Mouse (Mus musculus): Measurements from ENCODE around the gene Tatdn2. TPM values are rescaled to one million over a fixed set of nuclear protein-coding genes. Genes with fewer than 3 reads are reported as not detected.
"Not testable (repeated sequence)": the region's sequence is repeated elsewhere in the genome, so short reads cannot be mapped to it uniquely, and the experiment has no call there.

Gene Tatdn2
- total RNA-seq, 1 experiment from 2014 or later = 102 TPM

- ATAC-seq (replicated peaks; ENCODE audit: low read depth, poor library complexity, severe bottlenecking) = peak; percentile 87
Measured at GRCm38 (mm10) chr6:113668287-113669154, 28.3 kb upstream of the Tatdn2 start.

DNA sequence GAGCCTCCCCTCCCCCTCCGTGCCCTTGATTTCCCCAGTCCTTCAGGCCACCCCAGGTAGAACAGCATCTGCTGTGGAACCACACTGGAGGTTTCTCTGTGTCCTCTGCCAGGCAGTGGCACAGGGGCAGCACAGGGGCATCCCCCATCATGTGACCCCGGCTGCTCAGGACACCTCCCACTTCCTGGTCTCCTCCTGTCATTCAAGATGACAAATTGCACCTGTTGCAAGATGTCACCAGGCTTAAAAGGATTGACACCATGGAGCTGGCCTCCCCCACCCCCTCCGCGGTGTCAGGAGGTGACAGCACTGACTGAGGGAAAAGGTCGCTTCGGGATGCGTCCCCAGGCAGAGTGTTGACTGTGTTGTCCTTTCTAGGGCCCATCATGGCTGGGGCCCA, 27.0 kb upstream of the Tatdn2 start:
- ATAC-seq (replicated peaks; ENCODE audit: low read depth, poor library complexity, severe bottlenecking) = no peak

DNA sequence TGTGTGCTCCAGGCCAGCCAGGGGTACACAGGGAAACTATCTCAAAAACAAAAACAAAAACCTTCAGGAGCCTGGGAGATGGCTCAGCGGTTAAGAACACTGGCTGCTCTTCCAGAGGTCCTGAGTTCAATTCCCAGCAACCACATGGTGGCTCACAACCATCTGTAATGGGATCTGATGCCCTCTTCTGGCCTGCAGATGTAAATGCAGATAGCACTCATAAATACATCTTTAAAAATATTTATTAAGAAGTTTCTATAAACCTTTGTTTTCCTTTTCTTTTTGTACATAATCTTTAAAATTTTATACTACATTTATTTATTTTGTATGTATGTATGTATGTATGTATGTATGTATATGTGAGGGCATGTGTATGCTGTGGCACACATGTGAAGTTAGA, 24.8 kb upstream of the Tatdn2 start:
- not testable (repeated sequence) for ATAC-seq (replicated peaks; ENCODE audit: low read depth, poor library complexity, severe bottlenecking)

DNA sequence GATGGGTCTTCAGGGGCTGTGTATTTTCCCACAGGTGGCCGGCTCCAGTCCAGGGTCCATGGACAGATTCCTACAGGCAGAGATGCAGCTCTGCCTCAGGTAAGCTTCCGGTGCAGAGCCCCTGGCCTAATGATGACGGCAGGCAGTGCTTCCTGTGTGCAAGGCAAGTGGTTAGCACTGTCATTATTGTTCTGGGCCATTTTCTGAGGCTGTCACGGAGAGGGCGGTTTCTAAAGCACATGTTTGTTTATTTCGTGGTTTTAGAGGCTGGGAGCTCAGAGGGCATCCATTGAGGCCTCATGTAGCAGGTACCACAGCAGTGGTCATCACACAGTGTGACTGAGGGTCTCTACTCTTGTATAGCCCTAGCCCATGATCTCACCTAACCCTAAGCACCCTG, 23.9 kb upstream of the Tatdn2 start:
- ATAC-seq (replicated peaks; ENCODE audit: low read depth, poor library complexity, severe bottlenecking) = no peak

DNA sequence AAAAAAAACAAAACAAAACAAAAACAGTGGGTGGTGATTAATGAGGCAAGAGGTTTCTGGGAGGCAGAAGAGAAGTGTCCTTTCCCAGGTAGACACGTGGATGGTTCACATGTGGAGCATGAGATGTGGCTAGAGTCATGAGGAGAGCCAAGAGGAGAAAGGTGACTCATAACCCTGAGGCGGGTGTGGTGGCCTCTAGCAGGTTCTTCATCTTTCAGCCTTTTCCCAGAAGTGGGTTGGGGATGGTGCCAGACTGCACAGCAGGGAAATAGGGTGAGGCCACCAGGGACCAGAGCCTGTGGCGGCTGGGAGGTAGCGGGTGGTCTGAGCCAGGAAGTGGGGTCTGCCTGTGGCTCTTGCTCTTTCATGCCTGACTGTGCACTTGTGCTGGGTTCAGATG, 21.6 kb upstream of the Tatdn2 start:
- no peak for ATAC-seq (replicated peaks; ENCODE audit: low read depth, poor library complexity, severe bottlenecking)

DNA sequence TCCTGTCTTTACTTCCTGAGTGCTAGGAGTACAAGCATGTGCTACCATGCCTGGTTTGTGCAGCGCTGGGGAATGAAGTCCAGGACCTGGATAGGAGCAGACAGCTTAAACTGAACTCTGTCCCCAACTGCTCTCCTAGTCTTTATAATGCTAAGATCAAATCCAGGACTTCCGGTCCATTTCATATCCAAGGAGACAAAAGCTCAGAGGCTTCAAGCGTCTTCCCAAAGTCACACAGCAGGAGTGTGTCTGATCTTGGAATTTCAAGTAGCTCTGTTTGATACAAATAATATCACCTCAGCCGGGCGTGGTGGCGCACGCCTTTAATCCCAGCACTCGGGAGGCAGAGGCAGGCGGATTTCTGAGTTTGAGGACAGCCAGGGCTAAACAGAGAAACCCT, 20.9 kb upstream of the Tatdn2 start:
- ATAC-seq (replicated peaks; ENCODE audit: low read depth, poor library complexity, severe bottlenecking) = no peak

- peak; percentile 60 for ATAC-seq (replicated peaks; ENCODE audit: low read depth, poor library complexity, severe bottlenecking)
Measured at GRCm38 (mm10) chr6:113677070-113677734, 19.6 kb upstream of the Tatdn2 start.

DNA sequence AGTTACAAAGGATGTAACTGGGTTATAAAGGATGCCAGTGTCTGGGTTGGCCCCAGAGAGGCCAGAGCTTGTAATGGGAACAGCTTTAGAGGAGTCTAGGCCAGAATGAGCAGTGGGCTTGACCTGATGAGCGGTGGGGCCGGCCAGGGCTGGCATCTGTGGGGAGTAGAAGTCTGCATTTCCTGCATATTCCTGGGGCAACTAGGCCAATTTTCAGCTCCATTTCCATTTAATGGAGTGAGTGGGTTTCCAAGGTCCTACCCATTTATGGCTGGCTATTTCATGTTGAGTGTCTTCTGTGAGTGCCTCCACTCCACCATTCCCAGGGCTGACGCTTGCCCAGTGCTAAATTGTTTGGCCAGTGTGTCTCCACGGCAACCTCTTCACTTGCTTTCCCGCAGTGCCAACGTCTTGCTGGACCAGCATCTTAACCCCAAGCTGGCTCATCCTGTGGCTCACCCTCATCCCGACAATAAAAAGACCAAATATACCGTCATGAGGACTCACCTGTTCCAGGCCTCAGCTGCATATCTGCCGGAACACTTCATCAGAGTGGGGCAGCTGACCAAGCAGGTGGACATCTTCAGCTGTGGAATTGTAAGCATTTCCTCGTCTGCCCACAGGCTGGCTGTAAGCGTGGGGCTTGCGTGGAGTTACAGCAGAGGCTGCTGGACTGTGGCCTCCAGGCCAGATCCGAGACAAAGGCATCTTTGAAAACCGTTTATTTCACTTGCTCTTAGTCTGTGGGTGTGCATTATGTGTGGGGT, 18.4 kb upstream of the Tatdn2 start:
- ATAC-seq (replicated peaks; ENCODE audit: low read depth, poor library complexity, severe bottlenecking) = no peak

DNA sequence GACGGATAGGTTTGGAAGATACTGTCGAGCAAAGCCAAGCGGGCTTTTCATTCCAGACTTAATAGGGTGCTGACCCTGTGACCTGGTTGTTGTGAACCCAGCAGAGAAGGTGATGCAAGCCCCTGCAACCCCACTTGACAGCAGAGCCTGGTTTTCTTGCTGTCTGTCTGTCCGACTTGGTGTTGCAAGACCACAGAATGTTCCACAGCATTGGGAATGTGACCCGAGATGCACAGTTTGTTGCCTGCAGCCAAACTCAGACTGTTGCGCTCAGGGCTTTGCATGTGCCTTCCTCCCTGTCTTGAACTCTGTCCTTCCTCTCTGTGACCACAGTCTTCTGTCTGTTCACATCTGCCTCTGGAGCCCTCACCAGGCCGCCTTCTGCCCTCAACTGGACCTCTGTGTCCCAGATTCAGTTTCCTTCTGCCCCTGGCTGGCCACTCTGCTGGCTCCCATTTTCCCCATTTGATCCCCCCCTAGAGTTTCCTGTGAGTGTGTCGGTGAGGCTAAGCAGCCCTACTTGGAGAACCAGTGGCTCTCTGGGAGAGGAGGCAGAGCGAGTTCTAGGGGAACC, 16.8 kb upstream of the Tatdn2 start:
- peak; percentile 26; the same call in 1 of the 2 replicates for ATAC-seq (replicated peaks; ENCODE audit: low read depth, poor library complexity, severe bottlenecking)

DNA sequence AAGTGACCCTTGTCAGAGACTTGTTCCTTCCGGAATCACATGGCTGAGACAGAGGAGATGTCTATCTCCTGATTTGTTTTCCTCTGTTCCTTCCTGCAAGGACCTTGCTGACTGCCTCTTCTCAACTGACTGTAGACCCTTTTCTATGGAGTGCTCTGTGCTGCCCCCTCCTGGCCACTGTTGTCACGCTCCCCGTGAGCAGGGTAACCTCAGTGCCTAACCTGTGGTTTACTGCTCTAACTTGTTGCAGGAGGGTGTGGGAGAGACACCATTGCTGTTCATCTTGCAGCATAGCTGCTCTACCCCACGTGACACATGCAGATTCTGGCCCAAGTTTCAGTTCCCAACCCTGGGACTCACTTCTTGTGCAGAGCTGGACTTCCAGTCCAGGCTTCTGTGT, 15.6 kb upstream of the Tatdn2 start:
- peak; percentile 83 for ATAC-seq (replicated peaks; ENCODE audit: low read depth, poor library complexity, severe bottlenecking)

DNA sequence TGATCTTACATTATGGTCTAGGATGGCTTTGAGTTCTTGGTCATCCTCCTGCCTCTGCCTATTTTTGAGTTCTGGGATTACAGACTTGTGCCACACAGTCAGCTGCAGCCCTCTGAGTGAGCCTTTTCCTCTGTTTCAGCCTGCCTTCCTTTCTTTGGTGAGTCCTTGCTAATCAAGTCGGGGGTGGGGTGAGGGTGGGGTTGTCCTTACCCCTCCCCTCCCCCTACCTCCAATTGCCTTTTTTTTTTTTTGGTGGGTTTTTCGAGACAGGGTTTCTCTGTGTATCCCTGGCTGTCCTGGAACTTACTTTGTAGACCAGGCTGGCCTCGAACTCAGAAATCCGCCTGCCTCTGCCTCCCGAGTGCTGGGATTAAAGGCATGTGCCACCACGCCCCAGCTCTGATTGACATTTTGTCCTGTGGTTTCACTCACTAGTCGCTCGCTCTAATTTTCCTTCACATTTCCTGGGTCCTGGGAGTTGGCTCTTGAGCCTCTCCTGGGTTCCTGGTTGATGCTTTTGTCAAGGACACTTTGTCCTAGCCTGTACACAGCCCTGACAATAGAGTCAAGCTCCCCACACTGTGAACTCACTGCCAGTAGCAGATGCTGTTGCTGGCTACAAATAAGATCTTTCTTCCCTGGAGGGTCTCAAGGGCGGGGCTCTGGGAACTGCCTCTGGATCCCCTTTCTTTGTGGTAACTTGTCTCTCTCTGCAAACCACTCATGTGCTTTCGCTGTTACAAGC, 13.6 kb upstream of the Tatdn2 start:
- no peak for ATAC-seq (replicated peaks; ENCODE audit: low read depth, poor library complexity, severe bottlenecking)

- no peak for ATAC-seq (replicated peaks; ENCODE audit: low read depth, poor library complexity, severe bottlenecking)
Measured at GRCm38 (mm10) chr6:113686551-113687125, 10.2 kb upstream of the Tatdn2 start.

- ATAC-seq (replicated peaks; ENCODE audit: low read depth, poor library complexity, severe bottlenecking) = no peak
Measured at GRCm38 (mm10) chr6:113690008-113690399, 6.8 kb upstream of the Tatdn2 start.

DNA sequence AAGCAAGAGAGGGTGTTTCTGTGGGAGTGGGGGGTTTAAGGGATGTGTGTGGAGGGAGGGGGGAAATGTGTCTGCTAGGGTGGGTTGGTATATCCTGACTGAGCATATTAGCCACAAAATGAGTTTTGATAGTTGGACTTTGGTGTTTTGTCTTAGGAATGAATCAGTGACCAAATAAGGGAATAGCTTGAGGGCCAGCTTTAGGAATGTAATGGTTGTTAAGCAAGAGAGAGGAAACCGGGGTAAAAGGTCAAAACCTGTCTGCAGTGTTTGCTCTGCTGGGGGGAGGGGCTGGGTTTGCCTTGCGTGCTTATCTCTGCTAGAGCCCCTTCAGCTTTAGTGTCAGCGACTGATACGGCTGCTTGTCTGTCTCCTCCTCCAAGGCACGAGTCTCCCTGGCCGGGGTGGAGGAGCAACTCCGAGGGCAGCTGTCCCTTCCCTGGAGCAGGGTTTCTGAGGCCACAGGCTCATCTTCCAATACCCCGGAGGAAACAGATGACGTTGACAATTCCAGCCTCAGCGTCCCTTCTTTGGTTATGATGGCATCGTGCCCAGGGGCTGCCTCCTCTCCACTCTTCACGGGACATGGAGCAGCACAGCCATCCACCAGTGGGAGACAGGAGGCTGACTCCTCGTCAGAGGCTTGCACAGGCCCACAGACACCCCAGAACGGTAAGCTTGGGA, 6.3 kb upstream of the Tatdn2 start:
- ATAC-seq (replicated peaks; ENCODE audit: low read depth, poor library complexity, severe bottlenecking) = peak; percentile 62

- peak; percentile 43 for ATAC-seq (replicated peaks; ENCODE audit: low read depth, poor library complexity, severe bottlenecking)
Measured at GRCm38 (mm10) chr6:113691084-113691462, 5.8 kb upstream of the Tatdn2 start.

- ATAC-seq (replicated peaks; ENCODE audit: low read depth, poor library complexity, severe bottlenecking) = no peak
Measured at GRCm38 (mm10) chr6:113692661-113693133, 4.2 kb upstream of the Tatdn2 start.

DNA sequence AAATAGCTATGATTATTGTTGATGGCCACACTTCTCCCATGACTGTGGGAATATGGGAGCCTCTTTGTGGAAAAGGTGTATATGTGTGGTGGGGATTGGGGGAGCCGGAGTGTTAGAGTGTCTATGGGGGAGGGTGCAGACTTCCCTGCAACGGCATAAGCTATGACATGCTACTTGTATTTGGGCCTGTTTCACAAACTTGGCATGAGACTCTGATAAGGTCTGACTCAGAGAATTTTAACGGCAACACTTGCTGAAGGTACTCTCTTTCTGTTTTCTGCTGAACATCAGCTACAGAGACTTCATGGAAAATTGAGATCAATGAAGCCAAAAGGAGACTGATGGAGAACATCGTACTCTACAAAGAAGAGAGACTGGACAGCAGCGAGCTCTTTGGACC, 3.5 kb upstream of the Tatdn2 start:
- no peak for ATAC-seq (replicated peaks; ENCODE audit: low read depth, poor library complexity, severe bottlenecking)

GRCm38 (mm10) chr6:113695203-113695602, 1.6 kb upstream of the Tatdn2 start:
- ATAC-seq (replicated peaks; ENCODE audit: low read depth, poor library complexity, severe bottlenecking) = no peak
